Mouse (Mus musculus) liver, embryonic 14.5 days (tissue): Measurements from ENCODE around the gene D3Ertd254e. TPM values are rescaled to one million over a fixed set of nuclear protein-coding genes. Genes with fewer than 3 reads are reported as not detected.

Source experiments
- ATAC-seq: fragments of 200-750 bp; cut with Nextera tagmentation; 2 replicates; pipeline ENCODE4 v1.8.0; 2017; ENCODE audit warnings: moderate number of reproducible peaks, mild to moderate bottlenecking, moderate library complexity; ENCODE audit not compliant: insufficient read depth
- DNase-seq, 3 experiments: peaks; one replicate each; pipeline ENCODE4 v3.0.0-alpha.2; 2012 to 2013; ENCODE audit warnings: low read depth in 3 of 3, low spot score in 3 of 3
- H3K27ac ChIP-seq: fragments of 300-500 bp; sonication (generic); 2 replicates; pipeline ENCODE4 v1.5.1; 2014; ENCODE audit warnings: moderate library complexity, mild to moderate bottlenecking, control low read depth, inconsistent platforms
- H3K27me3 ChIP-seq: fragments of 300-500 bp; sonication (generic); 2 replicates; pipeline ENCODE4 v1.6.1; 2014; ENCODE audit warnings: mild to moderate bottlenecking, low read length, moderate library complexity; ENCODE audit not compliant: control insufficient read depth, insufficient read depth
- H3K36me3 ChIP-seq: fragments of 300-500 bp; sonication (generic); replicated peaks from 2 replicates; pipeline ENCODE4 v1.6.1; 2014; ENCODE audit warnings: low read depth; ENCODE audit not compliant: control insufficient read depth, insufficient read depth
- H3K4me1 ChIP-seq, 2 experiments: fragments of 200-500 bp in 1 of 2; fragments of 300-500 bp in 1 of 2; sonication (generic) in 1 of 2; replicated peaks; 2 replicates each; pipeline ENCODE4 v1.6.1; 2012 to 2014; ENCODE audit warnings: antibody characterized with exemption in 1 of 2, inconsistent platforms in 1 of 2, low read length in 1 of 2; ENCODE audit not compliant: control insufficient read depth in 2 of 2, insufficient read depth in 2 of 2
- H3K4me2 ChIP-seq: fragments of 300-500 bp; sonication (generic); 2 replicates; pipeline ENCODE4 v1.6.1; 2014; ENCODE audit warnings: low read depth, mild to moderate bottlenecking, control low read depth, moderate library complexity
- H3K4me3 ChIP-seq, 2 experiments: fragments of 200-500 bp in 1 of 2; fragments of 300-500 bp in 1 of 2; sonication (generic) in 1 of 2; 2 replicates each; pipeline ENCODE4 v1.5.1; 2012 to 2014; ENCODE audit warnings: low read depth in 2 of 2, low read length in 2 of 2, mild to moderate bottlenecking in 2 of 2, control low read depth in 1 of 2, inconsistent platforms in 1 of 2, moderate library complexity in 1 of 2; ENCODE audit not compliant: insufficient read depth in 1 of 2
- H3K9ac ChIP-seq: fragments of 300-500 bp; sonication (generic); replicated peaks from 2 replicates; pipeline ENCODE4 v1.6.1; 2014; ENCODE audit warnings: mild to moderate bottlenecking, control low read depth, moderate library complexity
- H3K9me3 ChIP-seq: fragments of 300-500 bp; sonication (generic); 2 replicates; pipeline ENCODE4 v1.6.1; 2016; ENCODE audit warnings: low read length, mixed read lengths; ENCODE audit not compliant: control insufficient read depth
- CTCF ChIP-seq: IDR thresholded peaks from 2 replicates; pipeline ENCODE4 v1.5.1; 2016; ENCODE audit warnings: antibody characterized with exemption, low read depth, control low read depth
- EP300 ChIP-seq: IDR thresholded peaks from 2 replicates; pipeline ENCODE4 v1.6.1; 2016; ENCODE audit warnings: antibody characterized with exemption, low read depth
- WGBS: fragments of 180-500 bp; shearing (Covaris S2); extraction: QIAGEN DNeasy Blood & Tissue Kit; methylation state at CpG from one replicate; pipeline ENCODE4 v1.1.7; 2014; ENCODE audit not compliant: insufficient replicate concordance; 5-methylcytosine and 5-hydroxymethylcytosine counted together
- polyA plus RNA-seq, 2 experiments: library from polyadenylated mRNA; depleted of rRNA in 1 of 2; stranded (reverse) in 1 of 2; unstranded in 1 of 2; fragments of >200 nt; fragmentation: Nextera tagmentation in 1 of 2; extraction: Ambion mirVana in 1 of 2; gene quantifications; 2 replicates each; pipeline versions ENCODE4 v1.2.1 to v1.2.3; 2012 to 2014

Gene D3Ertd254e
- polyA plus RNA-seq, 2 experiments: 0.44 to 0.99 TPM

GRCm38 (mm10) chr3:36137560-36137959 lies 13.3 kb upstream of the D3Ertd254e start:
- Histone ChIP-seq H3K4me2 (no peak overlapping the region), H3K9me3 (no peaks in the 10 kb centered on the region), H3K4me1 (no peaks in the 10 kb centered on the region), H3K27me3 (no peaks in the 10 kb centered on the region), H3K4me3 (no peak overlapping the region), H3K36me3 (no peaks in the 10 kb centered on the region), H3K27ac (no peak overlapping the region), H3K9ac (no peak overlapping the region)
- DNase-seq (peak; percentile 17 to 30 (median 26)), ATAC-seq (no peak)
- 39% methylated on average over 2 of the region's 2 CpGs for whole genome bisulfite sequencing
- TF ChIP-seq CTCF: peak; percentile 46
- TF ChIP-seq EP300: no peak

GRCm38 (mm10) chr3:36138171-36138660 lies 12.6 kb upstream of the D3Ertd254e start:
- Histone ChIP-seq H3K27ac (no peak overlapping the region), H3K4me3 (no peak overlapping the region), H3K4me1 (no peaks in the 10 kb centered on the region), H3K36me3 (no peaks in the 10 kb centered on the region), H3K27me3 (no peaks in the 10 kb centered on the region), H3K9ac (no peak overlapping the region), H3K9me3 (no peaks in the 10 kb centered on the region), H3K4me2 (no peak overlapping the region)
- 43% methylated on average over 1 of the region's 1 CpGs for WGBS
- TF ChIP-seq EP300: no peak
- no peak for TF ChIP-seq CTCF
- ATAC-seq (no peak), DNase-seq (no peak)

GRCm38 (mm10) chr3:36138996-36139395 lies 11.8 kb upstream of the D3Ertd254e start:
- no peaks in the 10 kb centered on the region for H3K27me3 ChIP-seq
- TF ChIP-seq CTCF (no peak), EP300 (no peak)
- H3K4me2 ChIP-seq: no peak overlapping the region
- ATAC-seq (no peak), DNase-seq (no peak)
- H3K4me1 ChIP-seq: no peaks in the 10 kb centered on the region
- H3K36me3 ChIP-seq: no peaks in the 10 kb centered on the region
- H3K27ac ChIP-seq: no peak overlapping the region
- H3K9ac ChIP-seq: no peak overlapping the region
- no peaks in the 10 kb centered on the region for H3K9me3 ChIP-seq
- no peak overlapping the region for H3K4me3 ChIP-seq

GRCm38 (mm10) chr3:36150537-36150933 lies 282 bp upstream of the D3Ertd254e start:
- no peaks in the 10 kb centered on the region for H3K27me3 ChIP-seq
- no peak overlapping the region for H3K9ac ChIP-seq
- ATAC-seq (no peak), DNase-seq (no peak)
- 11% methylated on average over 1 of the region's 1 CpGs for WGBS
- no peaks in the 10 kb centered on the region for H3K36me3 ChIP-seq
- no peaks in the 10 kb centered on the region for H3K9me3 ChIP-seq
- no peak overlapping the region for H3K27ac ChIP-seq
- H3K4me3 ChIP-seq: peak overlapping the region in 1 of 2 experiments; percentile 90; a peak in 2 of 4 replicates
- H3K4me1 ChIP-seq: 0 out of 4 replicates have a peak, but pooled peaks cover 2 to 3% of the 10 kb centered on the region in 2 experiments
- peak overlapping the region; percentile 82 for H3K4me2 ChIP-seq
- TF ChIP-seq CTCF (no peak), EP300 (no peak)

GRCm38 (mm10) chr3:36155268-36155667 lies 4.5 kb downstream of the D3Ertd254e start:
- Histone ChIP-seq H3K9me3 (no peaks in the 10 kb centered on the region), H3K27ac (no peak overlapping the region), H3K4me1 (0 out of 4 replicates have a peak, but pooled peaks cover 2 to 3% of the 10 kb centered on the region in 2 experiments), H3K4me3 (no peak overlapping the region), H3K27me3 (no peaks in the 10 kb centered on the region), H3K4me2 (no peak overlapping the region), H3K9ac (no peak overlapping the region), H3K36me3 (peaks cover 3% of the 10 kb centered on the region; the same call in 1 of the 2 replicates)
- 45% methylated on average over 5 of the region's 5 CpGs for WGBS
- no peak for ATAC-seq
- DNase-seq: no peak
- TF ChIP-seq CTCF (no peak), EP300 (no peak)
